Mouse (Mus musculus) left cerebral cortex, adult 8-10 months (tissue): ENCODE results near the gene Gm10663. TPM values are rescaled to one million over a fixed set of nuclear protein-coding genes. Genes with fewer than 3 reads are reported as not detected.
A peak's percentile ranks its signal among the peaks of the same experiment; 100 is the strongest.

Source experiments
- DNase-seq, 2 experiments: peaks; one replicate each; pipeline ENCODE4 v3.0.0; 2022; ENCODE audit warnings: low spot score in 2 of 2
- microRNA-seq, 2 experiments: library from miRNA; unstranded; fragments of <30 nt; microRNA quantifications; one replicate each; pipeline ENCODE4 v1.2.0; 2022
- total RNA-seq, 4 experiments: library from RNA; stranded (reverse); gene quantifications; 2 replicates each; pipeline ENCODE4 v1.2.4; 2022

The Gm10663 gene
- total RNA-seq, 4 experiments from 2014 or later: not detected

DNA sequence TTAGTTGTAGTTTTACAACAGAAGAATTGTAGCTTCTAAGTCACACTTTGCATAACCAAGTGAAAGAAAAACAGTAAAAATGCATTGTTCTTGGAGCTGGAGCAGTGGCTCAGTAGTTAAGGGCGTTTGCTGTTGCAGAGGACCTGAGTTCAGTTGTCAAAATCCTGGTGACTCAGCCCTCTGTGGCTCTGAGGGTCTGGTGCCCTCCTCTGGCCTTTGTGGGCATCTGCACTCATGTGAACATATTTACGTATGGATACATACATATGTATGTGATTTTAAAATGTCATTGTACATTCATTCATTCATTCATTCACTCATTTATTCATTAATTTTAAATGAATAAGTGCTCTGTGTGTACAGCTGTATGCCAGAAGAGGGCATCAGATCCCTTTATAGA, 10.8 kb downstream of the Gm10663 start:
- DNase-seq: no peak

DNA sequence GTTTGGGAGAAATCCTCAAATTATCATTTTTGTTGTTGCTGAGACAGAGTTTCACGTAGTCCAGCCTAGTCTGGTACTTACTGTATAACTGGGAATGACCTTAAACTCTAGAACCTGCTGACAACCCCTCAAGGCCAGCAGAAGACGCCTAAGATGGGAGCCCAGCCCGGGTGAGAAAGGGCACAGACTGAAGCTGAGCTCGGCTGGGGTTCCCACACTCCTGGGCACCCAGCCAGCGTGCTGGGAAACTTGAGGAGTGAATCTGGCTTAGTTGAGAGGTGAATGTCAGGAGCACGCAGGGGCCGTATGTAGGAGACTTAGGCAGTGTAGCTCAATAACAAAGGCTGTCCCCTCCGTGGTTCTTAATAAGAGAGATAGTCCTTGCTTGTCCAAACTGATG, 12.9 kb downstream of the Gm10663 start:
- DNase-seq: no peak

DNA sequence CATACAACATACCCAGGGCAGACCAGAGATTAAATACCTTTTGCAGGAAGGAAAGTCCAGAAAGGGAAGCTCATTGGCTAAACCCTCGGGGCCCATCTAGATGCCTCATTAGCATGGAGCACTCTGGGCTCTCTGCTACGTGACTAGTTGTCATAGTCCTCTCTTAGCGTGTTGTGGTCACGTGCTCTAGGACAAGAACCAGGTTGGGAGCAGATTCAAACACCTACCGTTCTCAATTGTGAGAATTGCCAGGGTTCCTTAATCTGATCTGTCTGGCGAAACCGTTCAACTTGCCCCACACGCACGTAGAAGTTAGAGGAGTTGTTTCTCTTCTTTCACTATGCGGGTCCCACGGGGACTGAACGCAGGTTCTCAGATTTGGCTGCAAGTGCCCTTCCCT, 13.3 kb downstream of the Gm10663 start:
- no peak for DNase-seq

DNA sequence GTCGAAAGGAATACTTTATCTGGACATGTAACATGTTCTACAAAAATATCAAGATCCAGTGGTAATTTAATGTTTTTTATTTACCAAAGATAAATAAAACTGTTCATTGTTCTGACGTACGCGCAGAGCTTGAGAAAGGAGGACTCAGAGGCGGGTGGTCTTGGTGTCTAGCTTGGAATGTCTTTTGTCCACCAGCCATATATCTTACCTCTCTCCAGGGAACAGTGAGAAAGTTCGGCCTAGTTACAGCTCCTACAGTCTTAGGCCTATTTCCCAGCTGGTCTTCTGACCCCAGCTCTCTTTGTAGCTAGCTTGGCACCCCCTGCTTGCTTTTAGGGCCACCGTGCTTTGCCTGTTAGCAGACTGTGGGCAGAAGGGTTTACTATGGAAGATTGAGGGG, 14.9 kb downstream of the Gm10663 start:
- DNase-seq: no peak

DNA sequence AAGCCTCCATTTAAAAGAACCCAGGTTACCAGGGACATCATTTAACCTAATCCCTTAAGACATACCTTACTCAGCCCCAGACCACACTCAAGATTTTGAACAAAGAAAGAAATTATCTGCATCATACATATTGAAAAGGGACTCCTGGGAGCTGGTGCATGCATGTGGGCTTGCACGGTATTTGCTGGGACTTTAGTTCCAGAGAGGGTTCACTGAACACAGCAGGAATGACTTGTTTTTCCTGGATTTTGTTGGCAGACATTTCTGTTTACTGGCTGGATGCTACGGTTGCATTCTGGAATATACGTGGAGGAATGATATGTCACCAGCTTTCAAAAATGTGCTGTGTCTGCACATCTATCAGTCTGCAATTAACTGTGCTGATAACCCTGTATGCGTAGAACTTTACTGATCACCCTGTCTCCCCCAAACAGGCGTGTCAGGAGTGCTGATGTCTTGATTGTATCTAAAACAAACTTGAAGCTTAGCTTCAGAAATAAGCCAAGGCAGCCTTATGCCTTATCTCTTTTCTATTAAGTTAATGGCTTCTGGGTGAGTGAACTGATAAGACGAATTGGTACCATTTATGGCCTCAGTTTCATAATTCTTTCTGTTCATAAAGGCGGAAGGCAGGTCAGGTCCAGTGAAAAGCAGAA, 23.1 kb downstream of the Gm10663 start:
- no peak for DNase-seq

DNA sequence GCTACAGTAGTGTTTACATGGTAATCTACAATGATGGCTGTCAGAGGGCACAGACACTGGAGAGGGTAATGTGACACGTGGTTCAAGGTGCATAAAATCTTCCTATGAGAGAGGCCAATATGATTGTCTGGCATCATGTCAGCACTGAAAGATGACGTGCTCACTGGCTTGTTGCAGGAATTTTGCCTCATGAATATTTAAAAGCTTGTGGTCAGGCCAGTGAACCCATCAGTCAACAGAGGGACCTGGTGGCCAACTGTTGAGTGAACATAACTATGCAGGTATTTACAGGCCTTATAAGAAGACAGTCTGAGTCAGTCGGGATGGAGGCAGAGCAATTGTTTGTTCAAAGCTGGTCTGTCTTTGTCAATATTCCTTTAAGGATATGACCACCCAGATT, 24.9 kb downstream of the Gm10663 start:
- no peak for DNase-seq

DNA sequence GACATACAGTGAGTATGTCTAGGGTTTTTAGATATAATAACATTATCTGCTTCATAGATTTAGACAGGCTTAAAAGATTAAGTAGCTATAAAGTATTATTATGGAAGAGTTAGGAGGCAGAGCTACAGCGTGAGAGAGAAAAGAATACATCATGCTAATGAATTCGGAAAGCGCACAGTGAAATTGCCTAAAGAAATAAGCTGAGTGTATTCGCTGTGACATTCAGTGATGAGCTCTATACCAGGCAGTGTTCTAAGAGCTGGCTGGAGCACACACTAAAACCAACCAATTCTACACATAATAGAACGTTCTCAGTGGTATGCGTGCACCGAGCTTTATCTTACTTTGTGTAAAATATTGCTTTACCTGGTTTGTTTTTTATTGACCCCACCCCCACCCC, 28.8 kb downstream of the Gm10663 start:
- DNase-seq: no peak

DNA sequence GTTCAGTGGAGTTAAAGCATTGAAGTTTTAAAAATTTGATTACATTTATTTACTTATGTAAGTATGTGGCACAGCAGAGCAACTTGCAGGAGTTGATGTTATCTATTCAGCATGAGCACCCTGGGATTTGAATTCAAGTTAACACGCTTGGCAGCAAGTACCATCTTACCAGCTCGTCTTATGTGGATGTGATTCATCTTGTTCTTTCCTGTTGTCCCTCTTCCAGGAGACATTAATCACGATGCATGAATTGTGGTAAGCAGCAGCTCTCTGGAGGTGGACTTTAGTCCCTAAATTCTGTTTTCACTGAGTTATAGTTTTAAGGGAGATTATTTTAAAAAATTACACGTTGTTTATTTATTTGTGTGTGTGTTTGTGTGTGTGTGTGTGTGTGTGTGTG, 29.2 kb downstream of the Gm10663 start:
- DNase-seq: peak in 1 of 2 experiments; percentile 7

DNA sequence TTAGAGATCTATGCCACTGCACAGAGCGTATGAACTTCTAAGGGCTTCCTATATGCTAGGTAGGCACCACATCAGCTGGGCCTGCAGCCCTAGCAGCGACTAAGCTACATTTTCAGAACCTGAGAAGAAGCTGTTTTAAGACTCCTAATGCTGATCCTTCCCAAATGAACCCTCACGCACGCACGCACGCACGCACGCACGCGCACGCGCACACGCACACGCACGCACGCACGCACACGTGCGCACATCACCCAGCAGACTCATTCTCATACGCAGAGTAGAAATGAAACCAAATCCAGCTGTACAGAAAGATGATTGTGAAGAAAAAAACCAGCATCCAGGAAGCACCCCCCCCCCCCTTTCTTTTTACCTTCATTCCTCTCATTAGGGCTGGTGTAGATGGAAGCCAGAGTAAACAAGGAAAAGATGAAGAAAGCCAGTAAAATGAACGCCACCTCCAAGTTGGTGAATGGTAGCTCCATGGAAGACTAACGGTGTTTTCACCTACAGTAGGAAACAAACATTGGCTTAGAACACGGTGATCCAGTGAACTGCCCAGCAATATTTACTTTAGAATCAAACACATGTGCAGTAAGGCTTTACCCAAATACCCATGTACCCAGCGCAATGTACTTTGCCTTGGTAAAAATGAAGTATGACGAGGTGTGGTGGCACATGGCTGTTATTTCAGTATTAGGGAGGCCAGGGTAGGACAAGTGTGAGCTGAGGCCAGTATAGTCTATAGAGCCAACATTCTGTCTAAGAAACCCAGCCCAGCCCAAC, 33.3 kb downstream of the Gm10663 start:
- DNase-seq: no peak

DNA sequence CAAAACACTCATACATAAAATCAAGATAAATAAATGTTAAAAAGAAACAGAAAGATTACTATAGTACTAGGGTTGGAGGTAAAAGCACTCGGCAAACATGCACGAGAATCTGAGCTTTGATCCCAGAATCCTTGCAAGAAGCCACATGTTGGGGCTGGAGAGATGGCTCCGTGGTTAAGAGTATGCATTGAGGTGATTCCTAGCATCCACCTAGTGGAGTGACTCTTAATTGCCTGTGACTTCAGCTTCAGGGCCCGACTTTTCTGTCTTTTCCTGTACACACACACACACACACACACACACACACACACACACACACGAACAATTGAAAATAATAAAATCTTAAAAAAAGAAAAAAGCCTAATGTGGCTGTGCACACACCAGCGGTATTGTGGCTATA, 34.1 kb downstream of the Gm10663 start:
- no peak for DNase-seq

DNA sequence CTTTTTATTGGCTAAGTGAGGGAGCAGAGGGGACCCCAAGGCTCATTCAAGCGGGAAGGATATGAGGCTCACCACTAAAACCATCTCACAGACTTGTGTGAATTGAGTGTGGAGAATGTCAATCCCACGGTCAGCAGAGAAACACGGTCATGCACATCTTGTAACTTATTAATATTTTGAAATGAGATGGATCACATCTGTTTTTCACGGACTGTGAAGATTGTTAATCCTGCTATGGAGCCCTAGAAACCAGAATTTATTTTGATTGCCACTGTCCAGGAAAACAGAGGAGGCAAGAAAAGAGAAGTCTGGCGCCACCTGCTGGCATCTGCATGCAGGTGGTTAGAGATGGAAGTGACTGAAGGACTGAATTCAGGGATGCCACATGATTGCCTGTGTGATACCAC, 35.5 kb downstream of the Gm10663 start:
- peak; percentile 31 to 42 for DNase-seq

DNA sequence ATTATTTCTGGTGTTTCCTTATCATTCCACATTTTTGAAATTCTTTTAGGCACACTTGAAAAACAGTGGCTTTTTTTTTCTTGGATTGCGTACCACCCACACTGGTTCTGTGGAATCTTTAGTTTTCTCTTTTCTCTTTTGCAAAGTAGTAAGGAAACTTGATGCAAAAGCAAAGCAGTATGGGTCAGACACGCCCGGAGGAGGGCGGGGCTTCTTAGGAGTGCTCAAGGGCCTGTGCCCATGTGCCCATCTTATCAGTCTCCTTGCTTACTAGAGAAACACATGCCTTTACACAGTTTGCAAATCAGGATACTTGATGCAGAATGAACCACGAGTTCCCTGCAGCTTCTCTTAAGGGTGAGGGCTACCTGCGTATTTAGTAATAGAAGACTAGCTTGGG, 37.3 kb downstream of the Gm10663 start:
- DNase-seq: no peak

DNA sequence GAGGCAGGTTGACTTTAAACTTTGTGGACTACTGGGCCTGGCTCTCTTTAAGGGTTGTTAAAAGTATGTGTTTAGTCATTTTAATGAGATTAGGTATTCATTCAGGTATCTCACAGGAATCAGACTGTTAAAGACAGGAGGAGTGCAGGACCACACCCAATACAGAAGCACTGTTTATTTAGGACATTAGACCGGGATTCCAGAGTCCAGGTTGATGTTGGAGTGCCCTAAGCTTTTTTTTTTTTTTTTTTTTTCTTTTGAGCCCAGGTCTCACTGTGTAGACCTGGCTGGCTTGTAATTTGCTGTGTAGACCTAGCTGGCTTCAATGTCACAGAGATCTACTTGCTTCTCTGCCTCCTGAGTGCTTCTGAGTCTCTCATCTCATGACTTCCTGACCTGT, 51.2 kb downstream of the Gm10663 start:
- no peak for DNase-seq

DNA sequence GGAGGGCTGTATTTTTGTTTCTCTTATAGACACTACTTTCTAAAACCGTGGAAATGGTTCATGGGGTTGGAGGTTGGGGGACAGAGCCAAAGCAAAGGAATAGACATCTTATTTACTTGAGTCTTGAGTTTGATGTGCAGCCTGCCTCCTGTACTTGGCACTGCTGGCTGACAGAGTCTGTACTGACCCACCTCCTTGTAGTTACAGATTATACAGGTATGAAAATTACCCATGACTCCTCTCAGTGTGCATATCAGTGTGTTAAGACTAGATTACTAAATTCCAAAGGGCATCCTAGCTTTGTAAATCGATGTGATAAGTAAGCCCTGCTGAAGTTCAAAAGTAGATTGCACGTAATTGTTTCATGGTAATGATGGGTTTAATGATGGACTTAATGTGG, 51.6 kb downstream of the Gm10663 start:
- DNase-seq: no peak

Small RNA genes lying within 50 kb of the gene (microRNA-seq; reads per million reads assigned to microRNA genes)
- gene Gm24333: 0 reads per million in 2 experiments

Other genes with a start within 250 kb of the Gm10663 start
- 100 to 1,000 TPM; 167 to 176 (median 171) TPM for gene Klhl2, start 225.0 kb upstream of the Gm10663 start, total RNA-seq
- gene Tmem192, start 127.8 kb upstream of the Gm10663 start, total RNA-seq: 10 to 100 TPM; 29.7 to 31.6 (median 30.9) TPM
- not detected for gene Trim75, start 87.2 kb upstream of the Gm10663 start, total RNA-seq
- gene Trim61, start 56.5 kb upstream of the Gm10663 start, total RNA-seq: not detected
- gene Trim60, start 56.4 kb upstream of the Gm10663 start, total RNA-seq: not detected
- gene Apela, start 37.7 kb upstream of the Gm10663 start, total RNA-seq: not detected
- not detected for gene BC030870, start 54.5 kb downstream of the Gm10663 start, total RNA-seq